ENCODE assay signal across 8 mouse cellular contexts in the genomic region with DNA sequence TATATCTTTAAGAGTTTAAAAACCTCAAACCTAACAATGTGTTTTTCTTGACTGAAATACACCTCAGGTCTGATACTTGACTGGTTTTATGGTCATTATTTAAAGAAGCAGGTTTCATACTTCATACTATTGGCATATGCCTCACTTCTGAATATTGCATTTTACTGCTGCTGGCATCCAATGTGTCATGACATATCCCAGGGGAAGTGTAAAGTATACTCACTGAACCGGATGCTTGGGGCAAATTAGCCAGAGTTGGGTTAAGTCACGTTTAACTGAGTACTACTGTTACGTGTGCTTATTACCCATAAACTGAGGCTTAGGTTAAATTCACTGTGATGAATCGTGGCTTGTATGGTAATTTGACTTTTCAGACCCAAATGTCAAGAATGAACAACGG. TPM values are rescaled to one million over a fixed set of nuclear protein-coding genes. Genes with fewer than 3 reads are reported as not detected.
DNase-seq lines count a peak whose midpoint lies in the region; ATAC-seq lines count a peak whose summit lies in the region.

No protein-coding gene starts in this region.

- H3K27ac ChIP-seq in liver, embryonic 12.5 days: no peak overlapping the region

- intact Hi-C loops in left cerebral cortex, postnatal 10 days (cut with DNase I): no loop called here

- ATAC-seq in megakaryocyte, adult 5-6 weeks (ENCODE audit: poor library complexity, severe bottlenecking): no peak
- no peak for ATAC-seq in liver, embryonic 12.5 days

- H3K9ac ChIP-seq in liver, embryonic 12.5 days: no peak overlapping the region

- peak overlapping the region; percentile 82 for H3K4me2 ChIP-seq in liver, embryonic 12.5 days

- H3K9me3 ChIP-seq in megakaryocyte, embryonic 14.5 days: no peaks in the 10 kb centered on the region
- no peaks in the 10 kb centered on the region for H3K9me3 ChIP-seq in liver, embryonic 12.5 days (replicated peaks)

- whole genome bisulfite sequencing in liver, embryonic 12.5 days (ENCODE audit: insufficient replicate concordance): 76% methylated on average over 5 of the region's 5 CpGs

- H3K4me1 ChIP-seq in megakaryocyte, embryonic 14.5 days: peaks cover 23% of the 10 kb centered on the region
- H3K4me1 ChIP-seq in liver, embryonic 12.5 days: peaks cover 20% of the 10 kb centered on the region

- peaks cover 2% of the 10 kb centered on the region for H3K27me3 ChIP-seq in megakaryocyte, embryonic 14.5 days (replicated peaks)
- no peaks in the 10 kb centered on the region for H3K27me3 ChIP-seq in liver, embryonic 12.5 days (replicated peaks)

- peak overlapping the region; percentile 93 for H3K4me3 ChIP-seq in megakaryocyte, embryonic 14.5 days (replicated peaks)
- H3K4me3 ChIP-seq in liver, embryonic 12.5 days: peak overlapping the region; percentile 67

- DNase-seq in cerebellum, postnatal 10 days: peak; percentile 10 to 21
- DNase-seq in cerebellum, adult 11-12 months: no peak
- DNase-seq in adrenal gland, postnatal 25 days: no peak
- DNase-seq in left cerebral cortex, postnatal 10 days (ENCODE audit: extremely low spot score in 1 of 2, low spot score in 2 of 2): no peak
- no peak for DNase-seq in layer of hippocampus, adult 11-12 months (ENCODE audit: low spot score)

- no peaks in the 10 kb centered on the region for H3K36me3 ChIP-seq in megakaryocyte, embryonic 14.5 days (replicated peaks; ENCODE audit: low read length)
- no peaks in the 10 kb centered on the region for H3K36me3 ChIP-seq in liver, embryonic 12.5 days

RNA-seq across cellular contexts. Expression of a gene that starts 29.5 kb away (rescaled TPM):
- 0.07 TPM in 1 of 2 replicates, not detected in the other for polyA plus RNA-seq in megakaryocyte, embryonic 14.5 days (2012; ENCODE audit: insufficient read depth, low replicate concordance)
- 0.47 and 1.2 TPM in 2 replicates for total RNA-seq in megakaryocyte, adult 5-6 weeks (2015)
- total RNA-seq in megakaryocyte, adult 5-6 weeks (2017): 0.16 and 0.95 TPM in 2 replicates
- 0.71 and 0.95 TPM in 2 replicates for polyA plus RNA-seq in liver, embryonic 12.5 days (2016; fragmentation: Nextera tagmentation; extraction: Ambion mirVana)
- total RNA-seq in adrenal gland, postnatal 25 days (2021): 1.6 and 1.8 TPM in 2 replicates
- 1 to 10 TPM; 2.2 to 2.5 TPM for total RNA-seq in left cerebral cortex, postnatal 10 days (2021)

Comparison
In these comparisons a context has a peak if more than half of its experiments do, and no peak if none do; other contexts are left out.
1. DNase-seq: peak in cerebellum, postnatal 10 days (2 of 2); none in cerebellum, adult 11-12 months (single experiment), adrenal gland, postnatal 25 days (single experiment), left cerebral cortex, postnatal 10 days (0 of 2) and layer of hippocampus, adult 11-12 months (single experiment).